Mouse (Mus musculus): ENCODE results near the gene Pcsk7.

GRCm38 (mm10) chr9:45959661-45960060, 53.4 kb downstream of the Pcsk7 start:
- no peak for TF ChIP-seq ELF1 (IDR thresholded peaks at IDR 0.05; ENCODE audit: low read depth, low read length)
- no peak for TF ChIP-seq TBP (IDR thresholded peaks at IDR 0.05; ENCODE audit: low read depth, low read length)
- no peak for TF ChIP-seq ZKSCAN1 (IDR thresholded peaks at IDR 0.05; ENCODE audit: low read depth, low read length)
- TF ChIP-seq KAT2A (conservative IDR thresholded peaks at IDR 0.05; ENCODE audit: low read depth, low read length), result no peak
- TF ChIP-seq TAL1 (IDR thresholded peaks at IDR 0.05; ENCODE audit: low read length), result no peak
- no peak for TF ChIP-seq CHD2 (IDR thresholded peaks at IDR 0.05; ENCODE audit: low read length)
- no peak for TF ChIP-seq EP300 (IDR thresholded peaks at IDR 0.05; ENCODE audit: low read depth in 1 of 2, low read length in 2 of 2)

All from MEL (cell line).